Mouse (Mus musculus) heart, postnatal 0 days (tissue): Measurements from ENCODE around the gene Tlcd2. TPM values are rescaled to one million over a fixed set of nuclear protein-coding genes. Genes with fewer than 3 reads are reported as not detected.
A peak's percentile ranks its signal among the peaks of the same experiment; 100 is the strongest.
"Not testable (repeated sequence)": the region's sequence is repeated elsewhere in the genome, so short reads cannot be mapped to it uniquely, and the experiment has no call there.

ENCODE experiments used
- ATAC-seq: fragments of 200-750 bp; cut with Nextera tagmentation; 2 replicates; pipeline ENCODE4 v1.8.0; 2017; ENCODE audit warnings: low read depth, moderate number of reproducible peaks, moderate library complexity; ENCODE audit not compliant: insufficient read depth
- DNase-seq: peaks from one replicate; pipeline ENCODE4 v3.0.0-alpha.2; 2016; ENCODE audit warnings: low spot score
- H3K27ac ChIP-seq: fragments of 300-500 bp; sonication (generic); 2 replicates; pipeline ENCODE4 v1.5.1; 2014; ENCODE audit warnings: low read depth, mild to moderate bottlenecking
- H3K27me3 ChIP-seq: fragments of 300-500 bp; sonication (generic); 2 replicates; pipeline ENCODE4 v1.6.1; 2014; ENCODE audit warnings: low read length, mixed read lengths; ENCODE audit not compliant: control insufficient read depth, insufficient read depth
- H3K36me3 ChIP-seq: fragments of 300-500 bp; sonication (generic); replicated peaks from 2 replicates; pipeline ENCODE4 v1.6.1; 2014; ENCODE audit warnings: low read length, mixed read lengths; ENCODE audit not compliant: control insufficient read depth, insufficient read depth
- H3K4me1 ChIP-seq: fragments of 300-500 bp; sonication (generic); 2 replicates; pipeline ENCODE4 v1.6.1; 2014; ENCODE audit warnings: antibody characterized with exemption; ENCODE audit not compliant: control insufficient read depth, insufficient read depth
- H3K4me2 ChIP-seq: fragments of 300-500 bp; sonication (generic); 2 replicates; pipeline ENCODE4 v1.6.1; 2014; ENCODE audit warnings: low read depth, mild to moderate bottlenecking, low read length, moderate library complexity
- H3K4me3 ChIP-seq: fragments of 300-500 bp; sonication (generic); 2 replicates; pipeline ENCODE4 v1.5.1; 2014; ENCODE audit warnings: low read depth, low read length
- H3K9ac ChIP-seq: fragments of 300-500 bp; sonication (generic); replicated peaks from 2 replicates; pipeline ENCODE4 v1.6.1; 2014; ENCODE audit warnings: low read depth, low read length, mixed read lengths
- H3K9me3 ChIP-seq: fragments of 300-500 bp; sonication (generic); replicated peaks from 2 replicates; pipeline ENCODE4 v1.6.1; 2016; ENCODE audit warnings: low read length; ENCODE audit not compliant: control insufficient read depth
- CTCF ChIP-seq: IDR thresholded peaks from 2 replicates; pipeline ENCODE4 v1.5.1; 2016; ENCODE audit warnings: antibody characterized with exemption, control low read depth, low read depth
- EP300 ChIP-seq: IDR thresholded peaks from 2 replicates; pipeline ENCODE4 v1.6.1; 2016; ENCODE audit warnings: antibody characterized with exemption, low read depth
- WGBS: fragments of 180-500 bp; shearing (Covaris S2); extraction: QIAGEN DNeasy Blood & Tissue Kit; methylation state at CpG from one replicate; pipeline ENCODE4 v1.1.7; 2014; 5-methylcytosine and 5-hydroxymethylcytosine counted together
- polyA plus RNA-seq: library from polyadenylated mRNA; unstranded; fragments of >200 nt; fragmentation: Nextera tagmentation; extraction: Ambion mirVana; gene quantifications from 2 replicates; pipeline ENCODE4 v1.2.1, GENCODE M21; 2015
- total RNA-seq: library from RNA; depleted of rRNA; stranded (reverse); fragments of >200 nt; gene quantifications from 2 replicates; pipeline ENCODE4 v1.2.3, GENCODE M21; 2014; ENCODE audit warnings: low replicate concordance

Gene Tlcd2
- total and polyA plus RNA-seq, 2 experiments from 2014 or later: 16.9 to 25.3 TPM

DNA sequence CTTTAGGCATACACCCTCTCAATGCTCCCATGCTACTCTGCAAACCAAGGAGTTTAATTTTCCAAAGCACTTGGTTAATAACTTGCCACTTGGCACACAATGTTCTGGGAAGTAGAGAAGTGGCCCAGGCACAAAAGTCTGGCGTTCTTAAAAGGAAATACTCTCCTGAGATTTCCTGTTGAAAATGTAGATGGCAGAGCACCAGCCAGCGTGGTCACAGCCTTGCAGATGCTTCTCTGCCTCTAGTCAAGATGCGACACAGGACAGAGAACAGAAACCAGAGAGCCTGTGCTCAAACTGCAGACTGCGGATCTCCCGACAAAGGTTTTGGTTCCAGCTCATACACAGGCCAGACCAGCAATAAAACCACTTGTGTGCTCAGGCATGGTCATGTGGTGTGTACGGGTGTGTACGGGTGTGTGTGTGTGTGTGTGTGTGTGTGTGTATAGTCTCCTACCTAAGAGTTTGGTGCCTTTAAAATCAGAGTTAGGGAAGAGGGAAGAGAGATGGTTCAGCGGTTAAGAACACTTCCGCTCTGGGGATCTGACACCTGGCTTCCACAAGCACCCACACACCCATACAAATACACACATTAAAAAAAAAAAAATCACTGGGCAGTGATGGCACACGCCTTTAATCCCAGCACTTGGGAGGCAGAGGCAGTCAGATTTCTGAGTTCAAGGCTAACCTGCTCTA lies 6.3 kb upstream of the Tlcd2 start:
- WGBS: 64% methylated on average over 10 of the region's 10 CpGs
- peaks cover 19% of the 10 kb centered on the region; the same call in 1 of the 2 replicates for H3K36me3 ChIP-seq
- peak overlapping the region; percentile 60 for H3K4me3 ChIP-seq
- DNase-seq (no peak), ATAC-seq (no peak)
- no peaks in the 10 kb centered on the region for H3K27me3 ChIP-seq
- H3K4me1 ChIP-seq: peaks cover 27% of the 10 kb centered on the region
- H3K4me2 ChIP-seq: peak overlapping the region; percentile 93
- no peaks in the 10 kb centered on the region for H3K9me3 ChIP-seq
- no peak for TF ChIP-seq CTCF
- no peak for TF ChIP-seq EP300
- H3K9ac ChIP-seq: no peak overlapping the region; the same call in 1 of the 2 replicates
- H3K27ac ChIP-seq: peak overlapping the region; percentile 57

DNA sequence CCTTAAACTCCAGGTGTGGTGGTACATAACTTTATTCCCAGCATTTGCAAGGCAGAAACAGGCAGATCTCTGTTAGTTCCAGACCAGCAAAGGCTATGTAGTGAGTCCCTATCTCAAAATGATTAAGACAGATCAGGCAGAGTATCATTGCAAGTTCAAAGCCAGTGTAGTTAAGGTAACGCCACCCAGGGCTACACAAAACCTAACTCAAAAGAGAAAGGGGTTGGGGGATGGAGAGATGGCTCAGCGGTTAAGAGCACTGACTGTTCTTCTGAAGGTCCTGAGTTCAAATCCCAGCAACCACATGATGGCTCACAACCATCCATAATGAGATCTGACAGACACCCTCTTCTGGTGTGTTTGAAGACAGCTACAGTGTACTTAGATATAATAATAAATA lies 5.5 kb upstream of the Tlcd2 start:
- not testable (repeated sequence) for H3K9ac ChIP-seq, H3K27me3 ChIP-seq, H3K4me3 ChIP-seq, DNase-seq, H3K9me3 ChIP-seq, H3K4me2 ChIP-seq, H3K27ac ChIP-seq, ATAC-seq
- Histone ChIP-seq H3K4me1 (peaks cover 28% of the 10 kb centered on the region), H3K36me3 (peaks cover 13% of the 10 kb centered on the region; the same call in 1 of the 2 replicates)
- 91% methylated on average over 2 of the region's 2 CpGs for WGBS

DNA sequence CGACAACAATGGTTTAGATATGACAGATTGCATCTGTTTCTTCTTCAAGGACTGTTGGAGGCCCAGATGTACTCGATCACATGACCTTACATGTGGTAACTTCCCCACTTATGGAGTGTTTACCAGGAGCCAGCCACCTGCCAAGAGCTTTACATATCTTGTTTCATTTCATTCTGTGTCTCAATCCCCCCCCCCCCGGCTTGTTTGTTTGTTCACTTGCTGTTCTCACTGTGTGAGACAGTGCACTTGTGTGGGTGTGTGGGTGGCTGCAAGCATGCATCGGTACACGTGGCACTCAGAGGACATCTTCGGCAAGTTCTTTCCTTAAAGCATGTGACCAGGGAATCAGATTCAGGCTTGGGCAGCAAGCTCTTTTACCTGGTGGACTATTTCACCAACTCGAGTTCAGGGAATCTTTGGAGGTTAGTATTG lies 5.1 kb upstream of the Tlcd2 start:
- no peaks in the 10 kb centered on the region for H3K9me3 ChIP-seq
- H3K27me3 ChIP-seq: no peaks in the 10 kb centered on the region
- ATAC-seq: no peak
- no peak overlapping the region for H3K4me3 ChIP-seq
- no peak overlapping the region for H3K9ac ChIP-seq
- H3K4me1 ChIP-seq: peaks cover 28% of the 10 kb centered on the region
- no peak for TF ChIP-seq EP300
- no peak for TF ChIP-seq CTCF
- 84% methylated on average over 7 of the region's 7 CpGs for WGBS
- peaks cover 8% of the 10 kb centered on the region; the same call in 1 of the 2 replicates for H3K36me3 ChIP-seq
- no peak overlapping the region for H3K27ac ChIP-seq
- H3K4me2 ChIP-seq: no peak overlapping the region
- DNase-seq: no peak

DNA sequence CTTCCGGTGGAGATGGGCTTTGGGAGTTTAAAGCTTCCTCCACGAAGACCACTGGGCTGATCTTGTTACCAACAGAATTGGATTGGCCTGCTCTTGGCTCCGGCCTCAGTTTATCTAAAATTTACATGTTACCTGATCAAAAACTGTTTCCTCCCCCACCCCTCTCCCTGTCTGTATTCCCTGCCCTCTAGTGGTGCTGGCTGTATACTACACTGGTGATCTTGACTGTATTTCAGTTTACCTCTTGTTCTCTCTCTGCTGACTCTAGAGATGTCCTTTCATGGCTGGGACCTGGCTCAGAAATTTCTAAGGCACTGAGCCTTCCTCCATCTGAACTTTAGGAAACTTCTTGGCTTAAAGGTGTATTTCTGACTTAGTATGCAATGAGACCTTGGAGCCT lies 3.3 kb upstream of the Tlcd2 start:
- H3K36me3 ChIP-seq: no peaks in the 10 kb centered on the region
- no peaks in the 10 kb centered on the region for H3K9me3 ChIP-seq
- H3K27ac ChIP-seq: no peak overlapping the region; the same call in 1 of the 2 replicates
- H3K27me3 ChIP-seq: no peaks in the 10 kb centered on the region
- 7% methylated on average over 3 of the region's 3 CpGs for WGBS
- H3K9ac ChIP-seq: no peak overlapping the region
- H3K4me1 ChIP-seq: peaks cover 34% of the 10 kb centered on the region
- H3K4me2 ChIP-seq: no peak overlapping the region
- no peak overlapping the region for H3K4me3 ChIP-seq
- TF ChIP-seq EP300: no peak
- peak; percentile 79 for TF ChIP-seq CTCF
- ATAC-seq: no peak
- no peak for DNase-seq

DNA sequence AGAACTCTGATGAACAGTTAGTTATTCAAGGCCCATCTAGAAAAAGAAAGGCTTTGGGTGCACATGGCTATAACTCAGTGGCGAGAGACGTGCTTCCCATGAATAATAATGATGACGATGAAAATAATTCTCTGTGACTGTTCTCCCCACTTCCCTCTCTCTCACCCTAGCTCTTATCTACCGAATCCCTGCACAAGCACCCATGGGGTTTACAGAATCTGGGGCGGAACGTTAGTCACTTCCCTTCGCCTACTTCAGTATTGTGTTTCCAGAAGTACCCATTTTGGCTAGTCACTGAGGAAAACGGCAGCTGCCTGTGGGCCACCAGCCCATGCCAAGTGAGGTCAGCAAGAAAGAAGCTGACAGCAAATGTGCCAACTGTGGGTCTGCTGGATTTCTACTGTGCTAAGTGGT lies 2.9 kb upstream of the Tlcd2 start:
- no peak overlapping the region for H3K4me2 ChIP-seq
- DNase-seq (no peak), ATAC-seq (no peak)
- peaks cover 3% of the 10 kb centered on the region; the same call in 1 of the 2 replicates for H3K36me3 ChIP-seq
- no peaks in the 10 kb centered on the region for H3K27me3 ChIP-seq
- WGBS: 43% methylated on average over 8 of the region's 8 CpGs
- H3K4me3 ChIP-seq: no peak overlapping the region
- H3K4me1 ChIP-seq: peaks cover 34% of the 10 kb centered on the region
- peak overlapping the region; percentile 97; the same call in 1 of the 2 replicates for H3K27ac ChIP-seq
- no peak for TF ChIP-seq CTCF
- no peak for TF ChIP-seq EP300
- no peaks in the 10 kb centered on the region for H3K9me3 ChIP-seq
- no peak overlapping the region for H3K9ac ChIP-seq
